Mouse (Mus musculus): Measurements from ENCODE around the gene Tmem121. TPM values are rescaled to one million over a fixed set of nuclear protein-coding genes. Genes with fewer than 3 reads are reported as not detected.
"Not testable (repeated sequence)": the region's sequence is repeated elsewhere in the genome, so short reads cannot be mapped to it uniquely, and the experiment has no call there.

Gene Tmem121
- polyA plus RNA-seq, 1 experiment from 2014 or later: 21.9 TPM

DNA sequence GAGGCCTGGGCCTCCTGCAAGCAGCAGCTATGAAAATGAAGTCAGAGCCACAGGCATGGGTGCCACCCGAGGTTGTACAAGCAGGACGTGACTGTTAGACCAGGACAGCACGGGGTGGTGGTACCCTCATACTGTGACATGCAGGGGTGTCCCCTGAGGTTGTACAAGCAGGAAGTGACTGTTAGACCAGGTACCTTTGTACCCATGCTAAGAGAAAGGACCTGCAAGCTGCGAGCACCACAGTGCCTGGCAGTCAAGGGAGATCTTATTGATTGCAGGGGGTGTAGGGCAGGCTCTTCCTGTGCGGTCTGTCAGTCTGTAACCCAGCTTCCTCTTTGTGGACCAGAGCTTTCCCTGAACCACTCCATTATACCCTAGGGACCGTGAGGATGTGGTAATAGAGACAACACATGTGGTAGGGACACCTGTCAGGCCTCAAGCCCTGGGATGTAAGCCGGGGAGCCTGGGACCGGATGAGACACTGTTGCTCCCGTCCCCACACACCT is 17.6 kb upstream of the Tmem121 start:
- H3K4me1 ChIP-seq: peaks cover 3% of the 10 kb centered on the region; the same call in 1 of the 2 replicates
- whole genome bisulfite sequencing: 86% methylated on average over 9 of the region's 9 CpGs
- no peak overlapping the region for H3K9ac ChIP-seq
- H3K4me3 ChIP-seq (replicated peaks): no peak overlapping the region
- H3K36me3 ChIP-seq (replicated peaks): peaks cover 15% of the 10 kb centered on the region
- no peak overlapping the region for H3K27ac ChIP-seq
- ATAC-seq (ENCODE audit: low FRiP score): no peak
- no peaks in the 10 kb centered on the region; the same call in 1 of the 2 replicates for H3K27me3 ChIP-seq
- no peak overlapping the region for H3K4me2 ChIP-seq
- H3K9me3 ChIP-seq: no peaks in the 10 kb centered on the region

DNA sequence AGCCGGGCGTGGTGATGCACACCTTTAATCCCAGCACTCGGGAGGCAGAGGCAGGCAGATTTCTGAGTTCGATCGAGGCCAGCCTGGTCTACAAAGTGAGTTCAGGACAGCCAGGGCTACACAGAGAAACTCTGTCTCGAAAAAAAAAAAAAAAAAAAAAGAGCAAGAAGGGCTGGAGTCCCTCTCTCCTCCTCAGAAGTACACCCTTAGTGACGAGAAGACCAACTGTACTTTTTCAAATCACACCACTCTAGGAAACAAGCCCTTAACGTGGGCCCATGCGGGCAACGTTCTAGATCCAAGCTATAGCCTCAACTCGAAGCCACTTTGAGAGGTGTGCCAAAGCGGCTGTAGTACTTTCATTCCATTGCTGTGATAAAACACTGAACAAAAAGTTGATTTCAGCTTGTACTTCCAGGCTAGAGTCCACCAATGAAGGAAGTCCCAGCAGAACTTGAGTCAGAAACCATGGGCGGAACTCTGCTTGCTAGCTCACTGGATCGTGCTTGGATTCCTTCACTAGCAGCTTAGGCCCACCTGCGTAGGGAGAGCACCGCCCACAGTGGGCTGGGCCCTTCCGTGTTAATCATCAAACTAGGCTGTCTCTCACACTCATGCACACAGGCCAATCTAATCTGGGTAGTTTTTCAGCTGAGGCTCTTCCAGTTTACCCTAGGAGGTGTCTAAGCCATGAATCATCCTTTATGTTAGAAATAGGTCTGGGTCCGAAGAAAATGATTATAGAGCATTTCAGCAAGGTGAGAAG is 8.6 kb upstream of the Tmem121 start:
- no peak overlapping the region for H3K4me2 ChIP-seq
- no peak overlapping the region for H3K4me3 ChIP-seq (replicated peaks)
- no peaks in the 10 kb centered on the region for H3K36me3 ChIP-seq (replicated peaks)
- no peak for ATAC-seq (ENCODE audit: low FRiP score)
- WGBS: 91% methylated on average over 17 of the region's 18 CpGs
- H3K27ac ChIP-seq: no peak overlapping the region
- H3K27me3 ChIP-seq: no peaks in the 10 kb centered on the region
- no peak overlapping the region for H3K9ac ChIP-seq
- H3K9me3 ChIP-seq: no peaks in the 10 kb centered on the region
- H3K4me1 ChIP-seq: no peaks in the 10 kb centered on the region

DNA sequence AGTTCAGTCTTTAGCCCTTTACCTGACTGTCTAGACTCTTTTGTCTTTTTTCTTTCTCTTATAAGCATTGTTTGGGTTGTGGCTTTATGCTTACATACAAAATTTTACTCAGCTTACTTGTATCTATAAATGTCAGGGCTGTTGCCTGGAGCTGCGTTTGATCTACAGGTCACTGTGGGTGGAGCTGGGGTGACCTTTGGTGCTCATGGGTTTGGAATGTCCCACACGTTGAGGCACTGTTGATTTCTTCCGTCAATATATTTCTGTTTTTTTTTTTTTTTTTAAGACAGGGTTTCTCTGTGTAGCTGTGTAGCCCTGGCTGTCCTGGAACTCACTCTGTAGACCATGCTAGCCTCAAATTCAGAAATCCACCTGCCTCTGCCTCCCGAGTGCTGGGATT is 4.7 kb upstream of the Tmem121 start:
- no peak overlapping the region for H3K4me2 ChIP-seq
- no peaks in the 10 kb centered on the region for H3K9me3 ChIP-seq
- WGBS: 78% methylated on average over 4 of the region's 4 CpGs
- H3K27me3 ChIP-seq: peaks cover 8% of the 10 kb centered on the region
- ATAC-seq (ENCODE audit: low FRiP score): no peak
- H3K4me3 ChIP-seq (replicated peaks): no peak overlapping the region
- no peak overlapping the region for H3K9ac ChIP-seq
- H3K27ac ChIP-seq: no peak overlapping the region
- H3K36me3 ChIP-seq (replicated peaks): no peaks in the 10 kb centered on the region
- H3K4me1 ChIP-seq: peaks cover 5% of the 10 kb centered on the region

DNA sequence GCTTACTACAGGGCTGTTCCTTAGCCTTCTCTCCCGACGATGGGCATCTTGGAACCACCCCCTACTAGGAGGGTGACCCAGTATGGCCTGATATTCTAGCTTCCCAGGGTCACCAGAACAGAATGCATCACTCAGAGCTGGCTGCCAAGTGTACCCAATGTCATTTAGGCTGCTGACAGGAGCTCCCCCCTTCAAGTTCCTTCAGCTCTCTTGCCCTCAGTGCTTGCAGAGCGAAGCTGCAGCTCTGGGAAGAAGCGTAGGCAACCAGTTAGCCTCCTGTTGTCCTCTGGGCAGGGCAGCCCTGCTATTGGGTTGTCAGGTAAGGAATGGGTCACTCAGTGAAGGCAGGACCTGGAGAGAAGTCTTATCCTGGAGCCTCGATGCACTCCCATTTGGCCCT is 785 bp upstream of the Tmem121 start:
- H3K9me3 ChIP-seq: no peaks in the 10 kb centered on the region
- peaks cover 19% of the 10 kb centered on the region for H3K36me3 ChIP-seq (replicated peaks)
- no peak overlapping the region for H3K9ac ChIP-seq
- no peak overlapping the region for H3K27ac ChIP-seq
- peaks cover 19% of the 10 kb centered on the region for H3K27me3 ChIP-seq
- WGBS: 55% methylated on average over 5 of the region's 5 CpGs
- peak overlapping the region; percentile 83; the same call in 1 of the 2 replicates for H3K4me2 ChIP-seq
- ATAC-seq (ENCODE audit: low FRiP score): no peak
- peaks cover 26% of the 10 kb centered on the region for H3K4me1 ChIP-seq
- no peak overlapping the region for H3K4me3 ChIP-seq (replicated peaks)

DNA sequence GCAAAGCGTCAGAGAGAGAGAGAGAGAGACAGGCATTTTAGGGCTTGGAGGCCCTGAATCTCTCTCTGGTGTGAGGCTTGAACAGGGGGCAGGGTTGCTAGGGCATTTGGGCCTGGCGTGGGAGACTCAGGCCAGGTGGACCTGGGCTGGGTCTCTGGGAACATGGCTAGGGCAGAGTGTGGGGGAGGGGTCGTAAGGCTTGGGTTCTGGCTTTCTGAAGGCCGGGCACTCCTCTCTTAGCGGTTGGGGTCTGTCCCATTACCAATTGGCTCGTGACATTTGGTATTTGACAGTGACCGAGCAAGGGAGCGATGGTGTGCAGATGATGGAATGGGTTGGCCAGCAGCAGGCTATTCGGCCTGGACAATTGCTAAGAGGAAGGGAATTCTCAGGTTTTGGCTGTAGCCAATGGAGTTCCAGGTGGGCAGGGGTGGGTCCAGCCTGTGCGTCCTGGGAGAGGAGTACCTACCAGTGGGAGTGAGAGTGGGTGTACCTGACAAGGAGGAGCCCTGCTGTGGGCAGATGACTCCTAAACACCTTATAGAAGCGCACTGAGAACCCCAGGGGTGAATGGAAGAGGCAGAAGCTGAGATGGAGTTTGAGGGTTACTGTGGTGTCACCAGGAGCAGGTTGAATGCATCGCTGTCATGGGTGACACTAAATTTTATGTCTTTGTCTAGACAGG is 738 bp downstream of the Tmem121 start:
- Histone ChIP-seq H3K4me1 (peaks cover 26% of the 10 kb centered on the region), H3K9ac (peak overlapping the region; percentile 82), H3K4me3 (replicated peaks) (peak overlapping the region; percentile 72), H3K27me3 (peaks cover 19% of the 10 kb centered on the region), H3K27ac (no peak overlapping the region), H3K36me3 (replicated peaks) (peaks cover 34% of the 10 kb centered on the region), H3K9me3 (no peaks in the 10 kb centered on the region), H3K4me2 (peak overlapping the region; percentile 83)
- peak; percentile 14; the same call in 1 of the 2 replicates for ATAC-seq (ENCODE audit: low FRiP score)
- WGBS: 32% methylated on average over 12 of the region's 12 CpGs

DNA sequence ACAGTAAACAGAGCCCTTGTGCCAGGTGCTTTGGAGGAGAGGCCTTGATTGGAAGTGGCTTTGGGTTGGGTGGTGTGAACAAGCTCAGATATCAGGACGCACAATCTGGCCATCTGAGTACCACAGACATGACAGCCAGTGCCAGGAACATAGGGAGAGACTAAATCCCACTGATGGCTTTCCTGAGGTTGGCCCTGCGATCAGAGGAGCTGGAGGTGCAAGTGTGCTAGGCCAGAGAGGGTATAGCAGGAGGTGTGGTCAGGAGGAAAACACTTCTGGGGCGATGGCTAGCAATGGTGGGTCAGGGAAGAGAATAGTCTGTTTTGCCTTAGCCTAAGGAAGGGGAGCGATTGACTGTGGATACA is 1.3 kb downstream of the Tmem121 start:
- Histone ChIP-seq H3K36me3 (replicated peaks) (peaks cover 35% of the 10 kb centered on the region), H3K27ac (no peak overlapping the region), H3K4me1 (peaks cover 26% of the 10 kb centered on the region), H3K27me3 (peaks cover 19% of the 10 kb centered on the region), H3K9ac (peak overlapping the region; percentile 82), H3K4me3 (replicated peaks) (peak overlapping the region; percentile 72), H3K4me2 (peak overlapping the region; percentile 83), H3K9me3 (no peaks in the 10 kb centered on the region)
- no peak for ATAC-seq (ENCODE audit: low FRiP score)
- 52% methylated on average over 4 of the region's 4 CpGs for WGBS

DNA sequence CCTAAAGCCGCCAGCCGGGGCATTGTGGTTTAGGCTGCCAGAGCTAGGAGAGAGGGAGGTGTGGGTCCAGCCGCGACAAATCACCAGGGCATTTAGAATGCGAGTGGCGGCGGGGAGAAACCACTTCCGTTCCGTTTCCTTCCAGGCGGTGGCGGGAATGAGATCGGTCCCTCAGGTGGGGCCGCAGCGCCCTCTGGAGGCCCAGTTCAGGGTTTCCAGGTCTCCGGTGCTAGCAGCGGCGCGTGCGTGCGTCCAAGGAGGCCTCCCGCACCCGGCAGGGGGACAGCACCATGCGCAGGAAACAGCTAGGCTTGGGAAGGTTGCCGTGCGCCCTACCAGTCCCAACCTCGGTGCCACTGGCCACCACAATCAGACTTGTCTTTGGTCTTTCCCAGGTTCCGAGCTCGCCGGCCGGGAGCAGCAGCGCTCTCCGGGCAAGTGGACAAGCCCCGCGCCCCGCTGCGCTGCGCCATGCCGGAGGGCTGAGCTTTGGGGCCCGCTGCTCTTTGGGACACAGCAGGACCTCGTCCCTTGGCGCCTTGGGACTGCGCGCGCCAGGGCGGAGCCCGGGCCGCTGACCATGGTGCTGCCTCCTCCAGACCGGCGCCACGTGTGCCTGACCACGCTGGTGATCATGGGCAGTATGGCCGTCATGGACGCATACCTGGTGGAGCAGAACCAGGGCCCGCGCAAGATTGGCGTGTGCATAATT is 2.0 kb downstream of the Tmem121 start:
- Histone ChIP-seq H3K4me3 (replicated peaks) (peak overlapping the region; percentile 72), H3K36me3 (replicated peaks) (peaks cover 35% of the 10 kb centered on the region), H3K9me3 (no peaks in the 10 kb centered on the region), H3K4me2 (peak overlapping the region; percentile 83), H3K4me1 (peaks cover 26% of the 10 kb centered on the region), H3K27ac (no peak overlapping the region), H3K27me3 (peaks cover 19% of the 10 kb centered on the region), H3K9ac (peak overlapping the region; percentile 82)
- ATAC-seq (ENCODE audit: low FRiP score): peak; percentile 59
- 4% methylated on average over 56 of the region's 56 CpGs for WGBS

DNA sequence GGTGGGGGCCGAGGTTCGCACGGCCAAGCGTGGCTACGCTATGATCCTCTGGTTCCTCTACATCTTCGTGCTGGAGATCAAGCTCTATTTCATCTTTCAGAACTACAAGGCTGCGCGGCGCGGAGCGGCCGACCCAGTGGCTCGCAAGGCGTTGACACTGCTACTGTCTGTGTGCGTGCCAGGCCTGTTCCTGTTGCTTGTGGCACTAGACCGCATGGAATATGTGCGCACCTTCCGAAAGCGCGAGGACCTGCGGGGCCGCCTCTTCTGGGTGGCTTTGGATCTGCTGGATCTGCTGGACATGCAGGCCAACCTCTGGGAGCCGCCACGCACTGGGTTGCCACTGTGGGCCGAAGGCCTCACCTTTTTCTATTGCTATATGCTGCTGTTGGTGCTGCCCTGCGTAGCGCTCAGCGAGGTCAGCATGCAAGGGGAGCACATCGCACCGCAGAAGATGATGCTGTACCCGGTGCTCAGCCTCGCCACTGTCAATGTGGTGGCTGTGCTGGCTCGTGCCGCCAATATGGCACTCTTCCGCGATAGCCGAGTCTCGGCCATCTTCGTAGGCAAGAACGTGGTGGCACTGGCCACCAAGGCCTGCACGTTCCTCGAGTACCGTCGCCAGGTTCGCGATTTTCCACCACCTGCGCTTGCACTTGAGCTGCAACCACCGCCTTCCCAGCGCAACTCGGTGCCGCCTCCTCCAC is 2.8 kb downstream of the Tmem121 start:
- Histone ChIP-seq H3K27ac (no peak overlapping the region), H3K9me3 (no peaks in the 10 kb centered on the region), H3K4me3 (replicated peaks) (peak overlapping the region; percentile 72), H3K36me3 (replicated peaks) (peaks cover 35% of the 10 kb centered on the region), H3K4me2 (peak overlapping the region; percentile 83), H3K27me3 (peaks cover 19% of the 10 kb centered on the region), H3K9ac (peak overlapping the region; percentile 82; the same call in 1 of the 2 replicates), H3K4me1 (peaks cover 26% of the 10 kb centered on the region)
- WGBS: 92% methylated on average over 51 of the region's 51 CpGs
- ATAC-seq (ENCODE audit: low FRiP score): no peak

DNA sequence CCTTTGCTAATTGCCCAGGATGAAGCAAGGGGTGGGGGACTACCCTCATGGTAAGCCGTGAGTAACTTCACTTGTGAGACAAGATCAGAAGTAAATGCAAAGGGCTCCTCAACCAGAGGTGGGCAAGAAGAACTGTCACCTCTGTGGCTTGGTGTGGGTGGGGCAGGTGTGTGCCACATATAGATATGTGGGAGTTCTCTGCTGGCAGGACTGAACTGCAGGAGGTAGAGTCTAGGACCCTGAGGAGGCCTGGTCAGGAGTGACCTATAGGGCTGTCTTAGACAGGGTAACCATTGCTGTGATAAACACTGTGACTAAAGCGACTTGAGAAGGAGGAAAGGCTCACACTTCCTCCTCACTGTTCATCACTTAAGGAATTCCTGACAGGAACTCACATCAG is 7.7 kb downstream of the Tmem121 start:
- Histone ChIP-seq H3K27me3 (peaks cover 3% of the 10 kb centered on the region; the same call in 1 of the 2 replicates), H3K9me3 (no peaks in the 10 kb centered on the region), H3K36me3 (replicated peaks) (peaks cover 31% of the 10 kb centered on the region), H3K4me1 (no peaks in the 10 kb centered on the region), H3K4me3 (replicated peaks) (no peak overlapping the region), H3K9ac (no peak overlapping the region), H3K27ac (no peak overlapping the region), H3K4me2 (no peak overlapping the region)
- no peak for ATAC-seq (ENCODE audit: low FRiP score)
- 71% methylated on average over 2 of the region's 2 CpGs for WGBS

DNA sequence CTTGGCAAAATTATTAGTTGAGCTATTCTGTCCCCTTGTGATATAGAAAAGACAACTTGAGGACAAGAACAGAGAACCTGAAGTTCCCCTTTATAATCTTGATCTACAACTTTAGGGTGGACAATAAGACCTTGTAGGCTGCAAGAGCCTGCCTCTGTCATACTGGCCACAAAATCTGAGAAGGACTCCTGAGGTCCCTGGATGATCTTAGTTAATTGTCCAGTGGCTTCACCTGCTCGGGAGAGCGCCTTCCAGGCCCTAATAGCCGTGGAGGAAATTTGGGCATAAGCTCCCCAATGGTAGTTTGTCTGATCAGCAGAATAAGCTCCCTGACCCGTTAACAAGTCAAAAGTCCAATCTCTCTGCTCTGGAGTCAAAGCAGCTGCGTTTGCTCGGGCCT is 13.4 kb downstream of the Tmem121 start:
- not testable (repeated sequence) for H3K4me2 ChIP-seq; H3K9me3 ChIP-seq; H3K27ac ChIP-seq; H3K4me3 ChIP-seq (replicated peaks); H3K4me1 ChIP-seq; ATAC-seq (ENCODE audit: low FRiP score); H3K36me3 ChIP-seq (replicated peaks); H3K9ac ChIP-seq; H3K27me3 ChIP-seq
- whole genome bisulfite sequencing: 93% methylated on average over 3 of the region's 6 CpGs

DNA sequence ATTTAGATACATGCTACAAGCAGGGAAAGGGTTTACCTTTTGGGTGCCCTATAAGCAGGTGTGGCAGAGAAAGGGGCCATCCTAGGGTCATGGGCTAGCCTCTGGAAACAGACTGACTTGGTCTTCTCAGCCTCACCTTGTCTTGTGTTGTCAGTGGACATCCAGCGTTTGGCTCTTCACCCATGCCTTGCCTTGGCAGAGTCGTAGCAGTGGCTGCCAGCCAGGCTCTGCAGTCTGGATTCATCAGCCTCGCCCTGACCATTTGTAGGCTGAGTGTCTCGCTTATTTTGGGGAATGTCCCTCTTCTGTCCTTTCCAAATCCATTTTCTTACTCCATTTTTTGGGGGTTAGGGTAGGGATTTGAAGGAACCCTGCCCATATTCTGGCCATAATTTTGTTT is 15.6 kb downstream of the Tmem121 start:
- no peak overlapping the region for H3K9ac ChIP-seq
- WGBS: 89% methylated on average over 4 of the region's 4 CpGs
- ATAC-seq (ENCODE audit: low FRiP score): no peak

DNA sequence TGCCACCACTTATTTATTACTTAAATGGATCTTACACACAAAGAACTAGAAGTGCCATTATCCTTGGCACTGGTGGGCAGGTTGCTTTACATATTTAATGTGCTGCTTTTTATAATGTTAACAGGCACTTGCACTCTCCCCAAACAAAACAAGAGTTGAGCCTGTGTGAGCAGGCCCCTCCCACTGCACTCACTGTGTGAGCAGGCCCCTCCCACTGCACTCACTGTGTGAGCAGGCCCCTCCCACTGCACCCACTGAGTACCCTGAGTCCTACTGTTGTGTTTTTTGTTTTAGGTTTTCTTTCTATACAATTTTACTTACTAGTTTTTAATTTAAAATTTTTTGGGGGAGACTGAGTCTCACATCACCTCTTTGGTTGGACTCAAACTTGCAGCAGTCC is 16.3 kb downstream of the Tmem121 start:
- Histone ChIP-seq H3K4me1 (no peaks in the 10 kb centered on the region), H3K4me2 (no peak overlapping the region), H3K36me3 (replicated peaks) (no peaks in the 10 kb centered on the region), H3K9ac (no peak overlapping the region), H3K9me3 (no peaks in the 10 kb centered on the region), H3K27me3 (no peaks in the 10 kb centered on the region), H3K4me3 (replicated peaks) (no peak overlapping the region), H3K27ac (no peak overlapping the region)
- ATAC-seq (ENCODE audit: low FRiP score): no peak

More for the DNA sequence above, 15.6 kb downstream of the Tmem121 start:
- H3K36me3 ChIP-seq (replicated peaks): no peaks in the 10 kb centered on the region
- H3K4me1 ChIP-seq: no peaks in the 10 kb centered on the region
- no peak overlapping the region for H3K4me2 ChIP-seq
- H3K4me3 ChIP-seq (replicated peaks): no peak overlapping the region
- no peaks in the 10 kb centered on the region for H3K9me3 ChIP-seq
- H3K27ac ChIP-seq: no peak overlapping the region
- H3K27me3 ChIP-seq: no peaks in the 10 kb centered on the region

Data from forebrain, embryonic 12.5 days (tissue).